Mouse (Mus musculus): ENCODE measurements around the gene Gtsf1l.

GRCm38 (mm10) chr2:163087728-163088127, at the start of gene Gtsf1l:
- no peak for TF ChIP-seq TAL1 (IDR thresholded peaks at IDR 0.05; ENCODE audit: low read length)
- TF ChIP-seq GATA1 (IDR thresholded peaks at IDR 0.05; ENCODE audit: low read length) = no peak
